Mouse (Mus musculus): Measurements from ENCODE around the gene Krtap10-4. TPM values are rescaled to one million over a fixed set of nuclear protein-coding genes. Genes with fewer than 3 reads are reported as not detected.
"Not testable (repeated sequence)": the region's sequence is repeated elsewhere in the genome, so short reads cannot be mapped to it uniquely, and the experiment has no call there.

Krtap10-4 gene
- total RNA-seq, 2 experiments from 2014 or later, result not detected

DNA sequence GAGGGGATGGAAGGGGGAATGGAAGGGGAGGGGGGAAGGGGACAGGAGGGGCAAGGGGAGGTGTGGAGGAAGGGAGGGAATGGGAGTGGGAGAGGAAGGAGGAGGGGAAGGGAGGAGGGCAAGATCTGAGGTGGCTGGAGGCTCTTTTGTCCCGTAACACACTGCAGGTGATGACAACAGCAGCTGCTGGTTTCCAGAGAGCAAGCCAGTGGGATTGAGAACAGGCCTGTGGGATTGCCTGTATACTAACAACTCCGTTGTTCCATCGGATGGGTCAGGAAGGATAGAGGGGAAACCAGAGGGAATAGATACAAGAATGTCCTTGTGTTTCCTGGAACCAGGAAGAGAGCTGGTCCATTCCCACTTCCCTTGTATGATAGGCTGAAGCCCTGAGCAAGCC lies 29.2 kb downstream of the Krtap10-4 start:
- intact Hi-C loops (cut with DNase I), result no loop called here
- DNase-seq (ENCODE audit: low spot score in 2 of 2), result no peak

GRCm38 (mm10) chr10:77794976-77795375 lies 31.9 kb downstream of the Krtap10-4 start, which contains the start of gene Gm9639:
Gm9639 (minus strand) TSS chr10:77795076.
- intact Hi-C loops (cut with DNase I), result no loop called here
- no peak for DNase-seq (ENCODE audit: low spot score in 2 of 2)

- no peak for DNase-seq (ENCODE audit: low spot score in 2 of 2)
- intact Hi-C loops (cut with DNase I), result no loop called here
These were observed 38.3 kb downstream of the Krtap10-4 start for GRCm38 (mm10) chr10:77788621-77789020.

- intact Hi-C loops (cut with DNase I); DNase-seq (ENCODE audit: low spot score in 2 of 2): not testable (repeated sequence)
These were observed 39.0 kb downstream of the Krtap10-4 start, which contains the start of gene Gm7137 for GRCm38 (mm10) chr10:77787876-77788275. Gm7137 (minus strand) TSS chr10:77788200.

DNA sequence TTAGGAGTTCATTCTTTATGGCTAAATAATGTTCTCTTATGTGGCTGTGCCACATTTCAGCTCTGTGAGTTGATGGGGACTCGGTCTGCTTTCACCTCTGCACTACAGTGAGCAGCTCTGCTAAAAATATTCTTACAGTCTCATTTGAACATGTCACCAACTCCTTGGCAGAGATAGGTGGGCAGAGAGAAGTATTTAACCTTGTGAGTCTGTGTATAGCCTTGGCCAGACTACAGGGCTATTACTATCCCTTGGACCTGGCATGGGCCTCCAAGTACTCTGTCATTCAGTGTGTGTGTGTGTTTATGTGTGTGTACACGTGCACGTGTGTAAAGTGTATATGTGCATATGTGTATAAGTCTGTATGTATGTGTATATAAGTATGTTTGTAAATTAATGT lies 43.5 kb downstream of the Krtap10-4 start:
- DNase-seq (ENCODE audit: low spot score in 2 of 2); intact Hi-C loops (cut with DNase I): not testable (repeated sequence)

- DNase-seq (ENCODE audit: low spot score in 2 of 2); intact Hi-C loops (cut with DNase I): not testable (repeated sequence)
These were observed 44.5 kb downstream of the Krtap10-4 start, which contains the start of gene Gm3250 for GRCm38 (mm10) chr10:77782442-77782841. Gm3250 (minus strand) TSS chr10:77782542.

DNA sequence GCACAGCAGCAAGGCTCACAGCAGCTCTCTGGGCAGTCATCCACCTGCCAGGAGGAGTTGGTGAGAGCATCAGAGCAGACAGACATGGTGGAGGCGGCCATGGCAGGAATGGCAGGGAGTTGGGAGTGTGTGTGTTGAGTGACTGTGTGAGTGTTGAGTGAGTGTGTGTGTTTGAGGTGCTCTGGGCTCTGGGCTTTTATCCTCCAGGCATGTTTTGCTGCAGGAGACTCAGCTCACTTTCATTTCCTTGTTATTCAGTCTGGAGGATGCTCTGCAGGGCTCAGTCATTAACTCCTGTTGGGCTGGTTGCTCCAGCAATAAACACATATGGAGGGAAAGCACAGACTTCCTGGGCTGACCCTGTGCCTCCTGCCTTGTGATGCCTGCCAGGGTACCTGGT lies 50.1 kb downstream of the Krtap10-4 start, which contains the start of gene Gm7138:
Gm7138 (minus strand) TSS at position 101 of the 400 bp plus-strand sequence.
- intact Hi-C loops (cut with DNase I); DNase-seq (ENCODE audit: low spot score in 2 of 2): not testable (repeated sequence)

Other genes starting within 250 kb of the Krtap10-4 start
- 10 to 100 TPM; 74.0 to 75.1 TPM for gene Pttg1ip, start 245.4 kb downstream of the Krtap10-4 start, total RNA-seq (2021)
- 100 to 1,000 TPM; 129 to 135 TPM for gene Sumo3, start 221.0 kb downstream of the Krtap10-4 start, total RNA-seq (2021)
- gene Gm49325, start 220.9 kb downstream of the Krtap10-4 start, total RNA-seq (2021), result 10 to 100 TPM in 1 of 2 experiments, 1 to 10 TPM in 1; 6.7 to 15.7 TPM
- gene Ube2g2, start 204.8 kb downstream of the Krtap10-4 start, total RNA-seq (2021), result 10 to 100 TPM; 36.3 to 41.6 TPM
- under 1 TPM in 1 of 2 experiments, not detected in 1; 0.15 TPM for gene Tspear, start 140.5 kb downstream of the Krtap10-4 start, total RNA-seq (2021)
- not detected for gene Gm19402, start 136.3 kb downstream of the Krtap10-4 start, total RNA-seq (2021)
- not detected for gene Gm9508, start 129.9 kb downstream of the Krtap10-4 start, total RNA-seq (2021)
- gene Gm10272, start 120.5 kb downstream of the Krtap10-4 start, total RNA-seq (2021), result not detected
- gene Gm10024, start 115.6 kb downstream of the Krtap10-4 start, total RNA-seq (2021), result not detected
- gene Gm10142, start 111.3 kb downstream of the Krtap10-4 start, total RNA-seq (2021), result not detected
- not detected for gene Krtap12-1, start 106.5 kb downstream of the Krtap10-4 start, total RNA-seq (2021)
- gene Gm10100, start 100.6 kb downstream of the Krtap10-4 start, total RNA-seq (2021), result not detected
- gene Gm18596, start 84.5 kb downstream of the Krtap10-4 start, total RNA-seq (2021), result not detected
- gene Gm9736, start 75.7 kb downstream of the Krtap10-4 start, total RNA-seq (2021), result not detected
- not detected for gene Gm3233, start 67.4 kb downstream of the Krtap10-4 start, total RNA-seq (2021)
- gene Gm3238, start 55.8 kb downstream of the Krtap10-4 start, total RNA-seq (2021), result not detected
- gene Gm7138, start 50.2 kb downstream of the Krtap10-4 start, total RNA-seq (2021), result not detected
- gene Gm3250, start 44.6 kb downstream of the Krtap10-4 start, total RNA-seq (2021), result not detected
- gene Gm7137, start 38.9 kb downstream of the Krtap10-4 start, total RNA-seq (2021), result not detected
- gene Gm9639, start 32.0 kb downstream of the Krtap10-4 start, total RNA-seq (2021), result not detected
- gene Gm19668, start 28.0 kb downstream of the Krtap10-4 start, total RNA-seq (2021), result not detected
- not detected for gene Gm9507, start 15.3 kb downstream of the Krtap10-4 start, total RNA-seq (2021)
- gene Gm2696, start 12.4 kb downstream of the Krtap10-4 start, total RNA-seq (2021), result not detected
- not detected for gene Krtap10-10, start 8.9 kb upstream of the Krtap10-4 start, total RNA-seq (2021)
- not detected for gene Gm36176, start 19.7 kb upstream of the Krtap10-4 start, total RNA-seq (2021)
- gene Gm10318, start 25.8 kb upstream of the Krtap10-4 start, total RNA-seq (2021), result not detected
- not detected for gene Gm3285, start 34.9 kb upstream of the Krtap10-4 start, total RNA-seq (2021)
- 10 to 100 TPM; 19.4 to 20.8 TPM for gene Lrrc3, start 75.4 kb upstream of the Krtap10-4 start, total RNA-seq (2021)
- 10 to 100 TPM; 32.1 to 33.3 TPM for gene Trpm2, start 143.5 kb upstream of the Krtap10-4 start, total RNA-seq (2021)
- gene 1810043G02Rik, start 151.4 kb upstream of the Krtap10-4 start, total RNA-seq (2021), result 10 to 100 TPM; 33.0 to 37.4 TPM
- gene Pfkl, start 183.0 kb upstream of the Krtap10-4 start, total RNA-seq (2021), result 100 to 1,000 TPM; 117 to 120 TPM
- under 1 TPM in 1 of 2 experiments, not detected in 1; 0.33 TPM for gene Dnmt3l, start 214.9 kb upstream of the Krtap10-4 start, total RNA-seq (2021)
- gene Aire, start 216.5 kb upstream of the Krtap10-4 start, total RNA-seq (2021), result under 1 TPM in 1 of 2 experiments, not detected in 1; 0.27 TPM
- 1 to 10 TPM; 1.4 to 1.9 TPM for gene Icosl, start 242.2 kb upstream of the Krtap10-4 start, total RNA-seq (2021)

Data from left cerebral cortex, postnatal 14 days (tissue).